Mouse (Mus musculus) heart, adult 2 months (tissue): Measurements from ENCODE around the gene Tyk2.

Experiments
- CTCF ChIP-seq: fragments of 200-600 bp; IDR thresholded peaks from 2 replicates; pipeline ENCODE4 v1.8.1; 2022; ENCODE audit warnings: antibody characterized with exemption, mild to moderate bottlenecking, moderate library complexity
- EP300 ChIP-seq: fragments of 200-500 bp; IDR thresholded peaks from 2 replicates; pipeline ENCODE4 v1.6.1; 2011; ENCODE audit warnings: low read depth, low read length, control low read depth; ENCODE audit not compliant: insufficient read depth
- POLR2A ChIP-seq: fragments of 200-500 bp; IDR thresholded peaks from 2 replicates; pipeline ENCODE4 v1.6.1; 2011; ENCODE audit warnings: mild to moderate bottlenecking, low read depth, low read length, control low read depth; ENCODE audit not compliant: insufficient read depth

DNA sequence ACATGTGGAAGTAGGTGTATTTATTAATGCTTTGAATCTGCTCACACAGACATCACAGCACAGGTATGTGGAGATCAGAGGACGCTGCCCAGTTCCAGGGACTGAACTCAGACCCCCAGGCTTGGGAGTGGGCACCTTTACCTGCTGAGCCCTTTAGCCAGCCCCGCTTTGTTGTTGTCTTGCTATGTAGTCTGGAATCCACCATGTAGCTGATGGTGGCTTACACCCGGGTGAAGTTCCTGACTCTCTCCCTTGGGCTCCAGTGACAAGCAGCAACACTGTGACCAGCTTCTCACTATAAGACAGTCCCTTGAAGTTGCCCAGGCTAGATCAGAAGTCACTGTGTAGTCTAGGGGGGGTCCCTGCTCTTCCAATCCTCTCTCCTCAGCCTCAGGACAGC lies 13.3 kb upstream of the Tyk2 start:
- TF ChIP-seq CTCF (no peak), POLR2A (no peak), EP300 (no peak)
